Mouse (Mus musculus) neural tube, embryonic 14.5 days (tissue): ENCODE data around the gene Lrrc61. TPM values are rescaled to one million over a fixed set of nuclear protein-coding genes. Genes with fewer than 3 reads are reported as not detected.
A peak's percentile ranks its signal among the peaks of the same experiment; 100 is the strongest.

Experiments used
- ATAC-seq: fragments of 200-750 bp; cut with Nextera tagmentation; 2 replicates; pipeline ENCODE4 v1.8.0; 2017; ENCODE audit warnings: low read depth, mild to moderate bottlenecking, moderate TSS enrichment, moderate library complexity
- H3K27ac ChIP-seq: fragments of 300-500 bp; sonication (generic); 2 replicates; pipeline ENCODE4 v1.5.1; 2014; ENCODE audit warnings: low read depth, mild to moderate bottlenecking, control low read depth, low read length, moderate library complexity, mixed read lengths
- H3K27me3 ChIP-seq: fragments of 300-500 bp; sonication (generic); 2 replicates; pipeline ENCODE4 v1.6.1; 2014; ENCODE audit warnings: low read length; ENCODE audit not compliant: control insufficient read depth, insufficient read depth
- H3K36me3 ChIP-seq: fragments of 300-500 bp; sonication (generic); 2 replicates; pipeline ENCODE4 v1.6.1; 2014; ENCODE audit warnings: low read length, mixed read lengths; ENCODE audit not compliant: control insufficient read depth, insufficient read depth
- H3K4me1 ChIP-seq: fragments of 300-500 bp; sonication (generic); 2 replicates; pipeline ENCODE4 v1.6.1; 2014; ENCODE audit warnings: low read length; ENCODE audit not compliant: control insufficient read depth, insufficient read depth
- H3K4me2 ChIP-seq: fragments of 300-500 bp; sonication (generic); 2 replicates; pipeline ENCODE4 v1.6.1; 2014; ENCODE audit warnings: mild to moderate bottlenecking, low read depth, low read length, control low read depth
- H3K4me3 ChIP-seq: fragments of 300-500 bp; sonication (generic); 2 replicates; pipeline ENCODE4 v1.5.1; 2014; ENCODE audit warnings: low read depth, low read length, control low read depth, mixed read lengths
- H3K9ac ChIP-seq: fragments of 300-500 bp; sonication (generic); replicated peaks from 2 replicates; pipeline ENCODE4 v1.6.1; 2014; ENCODE audit warnings: low read depth, mild to moderate bottlenecking, control low read depth, low read length, mixed read lengths
- H3K9me3 ChIP-seq: fragments of 300-500 bp; sonication (generic); 2 replicates; pipeline ENCODE4 v1.6.1; 2016; ENCODE audit warnings: low read length; ENCODE audit not compliant: control insufficient read depth
- WGBS: fragments of 180-500 bp; shearing (Covaris S2); extraction: QIAGEN DNeasy Blood & Tissue Kit; methylation state at CpG from one replicate; pipeline ENCODE4 v1.1.7; 2014; 5-methylcytosine and 5-hydroxymethylcytosine counted together
- polyA plus RNA-seq: library from polyadenylated mRNA; unstranded; fragments of >200 nt; fragmentation: Nextera tagmentation; extraction: Ambion mirVana; gene quantifications from 2 replicates; pipeline ENCODE4 v1.2.1, GENCODE M21; 2014

Gene Lrrc61
- polyA plus RNA-seq, 1 experiment from 2014 or later, result 15.1 TPM

DNA sequence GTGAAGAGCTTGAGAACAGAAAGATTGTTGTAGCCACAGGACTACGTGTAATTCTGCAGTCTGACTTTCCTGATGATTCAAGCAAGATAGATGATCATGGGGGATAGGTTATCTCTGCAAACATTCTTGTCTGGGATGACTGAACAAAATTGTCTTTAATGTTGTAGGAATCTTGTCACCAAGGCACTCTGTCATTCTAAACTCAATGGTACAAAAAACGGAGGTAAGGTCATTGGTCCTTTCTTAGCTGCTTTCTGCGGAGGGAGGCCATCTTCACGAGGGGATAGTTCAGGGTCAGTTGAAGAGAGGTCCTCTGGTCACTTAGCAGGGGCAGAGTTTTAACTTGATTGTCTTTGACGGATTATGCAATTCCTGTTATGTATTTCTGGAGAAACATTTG lies 24.1 kb downstream of the Lrrc61 start:
- H3K27ac ChIP-seq, result no peak overlapping the region
- H3K36me3 ChIP-seq, result no peaks in the 10 kb centered on the region
- no peaks in the 10 kb centered on the region for H3K27me3 ChIP-seq
- H3K4me2 ChIP-seq, result no peak overlapping the region
- no peaks in the 10 kb centered on the region for H3K9me3 ChIP-seq
- H3K9ac ChIP-seq, result no peak overlapping the region
- no peaks in the 10 kb centered on the region for H3K4me1 ChIP-seq
- no peak for ATAC-seq
- 68% methylated on average over 5 of the region's 5 CpGs for whole genome bisulfite sequencing
- H3K4me3 ChIP-seq, result no peak overlapping the region

DNA sequence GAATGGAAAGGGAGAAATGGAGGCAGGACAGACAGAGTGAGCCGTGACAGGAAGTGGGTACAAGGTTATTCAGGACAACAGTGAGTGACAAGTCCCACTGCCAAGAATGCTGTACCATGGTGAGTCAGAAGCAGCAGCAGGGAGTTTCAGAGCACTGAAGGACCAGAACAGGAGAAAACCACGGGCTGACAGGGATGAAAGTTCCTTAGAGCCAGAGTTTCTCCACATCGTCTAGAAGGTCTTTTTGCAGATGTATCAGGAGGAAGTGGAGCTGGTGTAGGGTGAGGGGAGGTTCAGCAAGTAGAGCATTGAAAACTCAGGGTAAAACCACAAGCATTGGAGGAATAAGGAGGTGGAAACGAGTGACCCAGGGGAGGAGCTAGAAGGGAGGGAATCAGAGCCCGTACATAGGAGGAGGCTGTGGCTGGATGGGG lies 24.6 kb downstream of the Lrrc61 start:
- Histone ChIP-seq H3K27me3 (no peaks in the 10 kb centered on the region), H3K4me2 (no peak overlapping the region), H3K4me1 (no peaks in the 10 kb centered on the region), H3K36me3 (no peaks in the 10 kb centered on the region), H3K9me3 (no peaks in the 10 kb centered on the region), H3K9ac (no peak overlapping the region), H3K4me3 (no peak overlapping the region), H3K27ac (no peak overlapping the region)
- WGBS, result 55% methylated on average over 5 of the region's 5 CpGs
- no peak for ATAC-seq

DNA sequence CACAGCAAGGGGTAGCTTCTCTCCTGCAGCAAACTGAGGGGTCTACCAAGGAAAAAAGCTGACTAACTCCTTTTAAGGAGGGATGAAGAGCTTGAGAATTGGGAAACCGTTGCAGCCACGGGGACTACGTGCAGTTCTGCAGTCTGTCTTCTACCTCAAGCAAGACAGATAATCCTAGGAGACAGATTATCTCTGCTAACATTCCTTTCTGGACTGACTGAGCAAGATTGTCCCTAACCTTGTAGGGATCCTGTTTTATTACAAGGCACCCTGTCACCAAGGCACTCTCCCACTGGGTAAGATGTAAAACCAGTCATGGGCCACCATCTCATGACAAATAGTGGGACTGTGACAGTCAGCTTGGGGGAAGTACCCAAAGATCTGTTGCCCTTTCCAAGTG lies 26.7 kb downstream of the Lrrc61 start:
- Histone ChIP-seq H3K4me1 (no peaks in the 10 kb centered on the region), H3K27me3 (no peaks in the 10 kb centered on the region), H3K36me3 (no peaks in the 10 kb centered on the region), H3K9me3 (no peaks in the 10 kb centered on the region), H3K4me2 (no peak overlapping the region), H3K4me3 (no peak overlapping the region), H3K27ac (no peak overlapping the region), H3K9ac (no peak overlapping the region)
- WGBS, result 50% methylated on average over 3 of the region's 3 CpGs
- ATAC-seq, result no peak

DNA sequence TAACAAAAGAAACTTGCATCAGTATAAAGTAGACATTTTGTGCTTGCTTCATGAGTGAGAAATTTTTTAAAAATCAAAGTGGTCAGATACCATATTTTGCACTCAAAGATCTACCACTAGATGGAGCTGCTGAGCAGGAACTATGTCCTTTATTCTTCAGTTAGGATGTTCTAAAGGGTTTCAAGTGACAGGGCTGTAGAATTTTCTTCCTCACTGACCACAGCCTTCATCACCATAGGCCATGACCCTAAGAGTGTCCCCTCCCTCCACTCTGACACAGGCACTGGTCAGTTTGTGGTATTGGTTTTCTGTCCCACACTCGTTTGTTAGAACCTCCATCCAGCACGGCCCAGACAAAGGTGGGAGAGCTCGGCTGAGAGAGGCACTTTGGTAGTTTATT lies 27.4 kb downstream of the Lrrc61 start:
- Histone ChIP-seq H3K4me2 (no peak overlapping the region), H3K9ac (no peak overlapping the region), H3K27me3 (no peaks in the 10 kb centered on the region), H3K4me1 (no peaks in the 10 kb centered on the region), H3K27ac (no peak overlapping the region), H3K36me3 (no peaks in the 10 kb centered on the region), H3K9me3 (no peaks in the 10 kb centered on the region), H3K4me3 (no peak overlapping the region)
- peak; percentile 44 for ATAC-seq
- 66% methylated on average over 3 of the region's 3 CpGs for WGBS

DNA sequence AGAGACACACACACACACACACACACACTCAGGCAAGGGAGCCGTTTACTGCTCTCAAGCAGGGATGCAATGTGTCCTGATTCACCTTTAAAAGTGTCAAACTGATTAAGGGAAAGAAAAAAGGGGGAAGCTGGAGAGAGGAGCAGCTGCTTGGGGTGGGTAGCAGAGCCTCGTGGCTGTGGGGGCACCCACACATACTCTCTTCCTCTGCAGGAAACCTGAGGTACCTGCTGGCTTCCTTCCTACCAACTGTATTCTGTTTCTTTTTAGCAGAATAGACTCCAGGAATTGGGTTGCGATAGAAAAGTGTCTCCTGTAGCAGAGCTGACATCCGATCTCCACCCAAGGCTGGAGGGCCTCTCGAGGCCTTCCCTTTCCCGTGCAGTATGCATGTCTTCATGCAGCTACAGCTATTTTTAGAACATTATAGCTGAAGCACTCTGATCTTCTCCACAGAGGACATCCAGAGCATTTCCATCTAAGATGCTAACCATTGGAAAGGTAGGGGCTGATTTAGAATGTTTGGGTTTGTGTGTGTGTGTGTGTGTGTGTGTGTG lies 34.7 kb downstream of the Lrrc61 start, which contains the start of gene Gm45021:
Gene Gm45021, plus strand, starts transcription at position 417 of the 557 bp plus-strand sequence.
- peaks cover 7% of the 10 kb centered on the region; the same call in 1 of the 2 replicates for H3K4me1 ChIP-seq
- WGBS, result 68% methylated on average over 6 of the region's 6 CpGs
- no peak for ATAC-seq
- no peaks in the 10 kb centered on the region for H3K27me3 ChIP-seq
- H3K36me3 ChIP-seq, result no peaks in the 10 kb centered on the region
- no peak within 1 kb of the TSS for H3K27ac ChIP-seq
- H3K4me2 ChIP-seq, result no peak within 1 kb of the TSS
- H3K9ac ChIP-seq, result no peak within 1 kb of the TSS
- H3K9me3 ChIP-seq, result no peaks in the 10 kb centered on the region
- H3K4me3 ChIP-seq, result no peak within 1 kb of the TSS

DNA sequence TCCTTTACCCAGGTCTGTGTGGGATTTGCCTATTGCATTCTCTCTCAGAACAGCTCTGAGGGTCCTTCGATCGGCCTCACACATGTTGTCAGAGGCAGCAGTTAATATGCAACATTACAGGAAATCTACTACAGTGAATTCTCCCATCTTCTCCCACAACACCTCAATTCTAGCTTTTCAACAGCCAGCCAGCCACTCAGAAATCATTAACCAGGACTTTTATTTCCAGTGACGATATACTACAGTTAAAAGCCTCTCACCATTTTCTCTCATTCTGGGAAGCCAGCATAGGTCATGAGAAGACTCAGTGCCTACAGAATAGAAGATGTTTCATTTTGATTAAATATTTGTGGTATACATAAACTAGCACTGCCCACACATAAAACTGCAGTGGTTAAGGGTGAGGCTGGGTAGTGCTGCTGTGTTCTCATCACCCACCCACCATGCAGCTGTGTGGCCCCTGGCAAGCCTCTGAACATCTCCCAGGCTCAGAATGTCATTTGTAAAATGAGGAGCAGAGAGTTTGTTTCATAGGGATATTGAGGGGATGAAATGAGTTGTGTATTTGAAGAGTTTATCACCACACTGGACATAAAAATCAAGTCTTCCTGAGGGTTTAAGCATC lies 36.7 kb downstream of the Lrrc61 start:
- no peaks in the 10 kb centered on the region for H3K27me3 ChIP-seq
- no peak overlapping the region for H3K4me2 ChIP-seq
- peaks cover 3% of the 10 kb centered on the region for H3K36me3 ChIP-seq
- H3K9me3 ChIP-seq, result peaks cover 2% of the 10 kb centered on the region; the same call in 1 of the 2 replicates
- H3K9ac ChIP-seq, result no peak overlapping the region
- H3K27ac ChIP-seq, result no peak overlapping the region
- H3K4me3 ChIP-seq, result no peak overlapping the region
- no peak for ATAC-seq
- peaks cover 16% of the 10 kb centered on the region for H3K4me1 ChIP-seq
- 38% methylated on average over 3 of the region's 3 CpGs for WGBS

DNA sequence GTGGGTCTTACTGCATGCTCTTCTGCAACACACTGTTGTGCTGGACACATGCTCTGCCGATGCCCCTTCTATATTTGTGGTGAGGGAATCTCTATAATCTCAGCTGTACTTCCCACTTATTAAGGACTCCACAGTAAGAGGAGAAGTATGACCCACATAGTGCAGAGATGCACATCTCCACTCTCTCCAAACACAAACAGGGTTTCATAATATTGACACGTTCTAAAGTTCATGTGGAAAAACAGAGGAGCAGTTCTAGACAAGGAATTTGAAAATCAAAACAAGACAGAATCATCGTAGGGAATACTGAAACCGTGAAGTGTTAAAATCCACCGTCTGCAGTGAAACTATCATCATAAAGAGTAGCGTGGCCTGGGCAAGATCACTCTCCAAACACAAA lies 37.3 kb downstream of the Lrrc61 start:
- Histone ChIP-seq H3K9me3 (peaks cover 8% of the 10 kb centered on the region), H3K27ac (no peak overlapping the region), H3K27me3 (no peaks in the 10 kb centered on the region), H3K4me3 (no peak overlapping the region), H3K36me3 (peaks cover 8% of the 10 kb centered on the region), H3K4me2 (no peak overlapping the region), H3K4me1 (peaks cover 16% of the 10 kb centered on the region), H3K9ac (no peak overlapping the region)
- WGBS, result 86% methylated on average over 6 of the region's 6 CpGs
- ATAC-seq, result no peak

DNA sequence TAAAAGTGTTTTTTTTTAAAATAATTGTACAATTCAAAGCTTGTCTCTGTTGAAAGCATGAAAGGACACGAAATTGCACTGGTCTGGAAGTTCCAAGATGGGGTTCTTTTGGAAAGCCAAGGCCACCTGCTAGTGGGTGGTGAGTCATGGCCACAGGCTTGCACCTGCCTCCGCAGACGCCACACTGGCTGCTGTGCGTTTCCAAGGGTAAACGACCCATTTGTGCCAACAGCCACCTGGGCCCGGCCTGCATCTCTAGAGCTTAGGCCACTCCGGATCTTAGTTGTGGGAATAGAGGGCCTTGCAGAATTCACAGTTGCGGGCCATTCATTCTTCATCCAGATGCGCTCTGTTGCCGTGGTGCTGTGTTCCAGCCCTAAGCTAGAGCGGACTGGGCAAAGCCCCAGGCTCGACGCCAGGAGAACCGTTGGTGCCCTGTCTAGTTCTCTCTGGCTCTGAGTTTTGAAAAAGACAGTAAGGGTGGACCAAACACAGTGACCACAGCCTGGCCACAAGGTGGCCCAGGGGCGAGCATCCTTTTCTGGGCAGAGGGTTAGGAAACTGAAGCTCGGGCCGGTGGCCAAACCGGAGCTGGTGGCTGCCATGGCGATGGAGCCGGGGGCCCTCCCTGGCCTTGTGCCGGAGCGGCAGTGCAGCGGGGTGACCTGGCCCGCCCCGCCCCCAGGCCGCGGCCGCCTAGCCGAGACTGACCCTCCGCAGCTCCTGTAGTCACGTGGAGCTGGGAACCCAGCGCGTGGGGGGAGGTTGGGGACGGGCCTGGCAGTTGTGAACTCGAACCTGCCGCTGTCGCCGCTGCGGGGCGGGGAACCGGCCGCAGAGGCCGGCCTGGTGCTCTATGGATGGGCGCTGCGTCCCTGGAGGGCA lies 38.8 kb downstream of the Lrrc61 start, which contains the start of the genes Repin1 and Gm44965:
Gene Repin1, plus strand, starts transcription at position 726 of the 885 bp plus-strand sequence.
Gene Gm44965, plus strand, starts transcription at position 784 of the 885 bp plus-strand sequence.
- peak within 1 kb of the TSS; percentile 90 for H3K27ac ChIP-seq
- peaks cover 23% of the 10 kb centered on the region for H3K36me3 ChIP-seq
- 4% methylated on average over 40 of the region's 45 CpGs for WGBS
- H3K9ac ChIP-seq, result peak within 1 kb of the TSS; percentile 80
- peaks cover 12% of the 10 kb centered on the region for H3K9me3 ChIP-seq
- peak; percentile 93 for ATAC-seq
- H3K4me3 ChIP-seq, result peak within 1 kb of the TSS; percentile 62
- H3K27me3 ChIP-seq, result no peaks in the 10 kb centered on the region
- H3K4me1 ChIP-seq, result peaks cover 16% of the 10 kb centered on the region
- H3K4me2 ChIP-seq, result peak within 1 kb of the TSS; percentile 78
